Mouse (Mus musculus) embryonic facial prominence, embryonic 13.5 days (tissue): ENCODE results near the gene Lamc1. TPM values are rescaled to one million over a fixed set of nuclear protein-coding genes. Genes with fewer than 3 reads are reported as not detected.
A peak's percentile ranks its signal among the peaks of the same experiment; 100 is the strongest.
"Not testable (repeated sequence)": the region's sequence is repeated elsewhere in the genome, so short reads cannot be mapped to it uniquely, and the experiment has no call there.

Source experiments
- ATAC-seq: fragments of 200-750 bp; cut with Nextera tagmentation; 2 replicates; pipeline ENCODE4 v1.8.0; 2017; ENCODE audit warnings: low read depth; ENCODE audit not compliant: insufficient number of reproducible peaks, insufficient read depth, low FRiP score, low TSS enrichment
- H3K27ac ChIP-seq: fragments of 300-500 bp; sonication (generic); 2 replicates; pipeline ENCODE4 v1.5.1; 2015; ENCODE audit warnings: moderate library complexity, mild to moderate bottlenecking, inconsistent platforms
- H3K27me3 ChIP-seq: fragments of 300-500 bp; sonication (generic); 2 replicates; pipeline ENCODE4 v1.6.1; 2015; ENCODE audit warnings: mild to moderate bottlenecking, inconsistent platforms
- H3K36me3 ChIP-seq: fragments of 300-500 bp; sonication (generic); 2 replicates; pipeline ENCODE4 v1.6.1; 2015; ENCODE audit warnings: mild to moderate bottlenecking, inconsistent platforms
- H3K4me1 ChIP-seq: fragments of 300-500 bp; sonication (generic); 2 replicates; pipeline ENCODE4 v1.6.1; 2015; ENCODE audit warnings: inconsistent platforms
- H3K4me2 ChIP-seq: fragments of 300-500 bp; sonication (generic); 2 replicates; pipeline ENCODE4 v1.6.1; 2015; ENCODE audit warnings: moderate library complexity, mild to moderate bottlenecking, inconsistent platforms
- H3K4me3 ChIP-seq: fragments of 300-500 bp; sonication (generic); 2 replicates; pipeline ENCODE4 v1.5.1; 2015; ENCODE audit warnings: mild to moderate bottlenecking, inconsistent platforms
- H3K9ac ChIP-seq: fragments of 300-500 bp; sonication (generic); 2 replicates; pipeline ENCODE4 v1.6.1; 2015; ENCODE audit warnings: mild to moderate bottlenecking, inconsistent platforms
- H3K9me3 ChIP-seq: fragments of 300-500 bp; sonication (generic); 2 replicates; pipeline ENCODE4 v1.6.1; 2016; ENCODE audit warnings: inconsistent platforms
- WGBS: fragments of 180-500 bp; shearing (Covaris S2); methylation state at CpG from one replicate; pipeline ENCODE4 v1.1.7; 2015; ENCODE audit warnings: mixed read lengths; 5-methylcytosine and 5-hydroxymethylcytosine counted together
- polyA plus RNA-seq: library from polyadenylated mRNA; unstranded; fragments of >200 nt; fragmentation: Nextera tagmentation; extraction: Ambion mirVana; gene quantifications from 2 replicates; pipeline ENCODE4 v1.2.1, GENCODE M21; 2015

The Lamc1 gene
- polyA plus RNA-seq, 1 experiment from 2014 or later: 35.9 TPM

GRCm38 (mm10) chr1:153354466-153354865 is 21.9 kb upstream of the Lamc1 start:
- Histone ChIP-seq H3K9me3 (no peaks in the 10 kb centered on the region), H3K9ac (no peak overlapping the region), H3K4me3 (no peak overlapping the region), H3K27ac (no peak overlapping the region), H3K36me3 (no peaks in the 10 kb centered on the region), H3K4me2 (no peak overlapping the region), H3K27me3 (no peaks in the 10 kb centered on the region), H3K4me1 (no peaks in the 10 kb centered on the region)
- no peak for ATAC-seq
- 42% methylated on average over 2 of the region's 2 CpGs for WGBS

- Histone ChIP-seq H3K27ac (0 out of 2 replicates have a peak overlapping the region, but pooled peaks have one; percentile 28), H3K36me3 (no peaks in the 10 kb centered on the region), H3K4me1 (no peaks in the 10 kb centered on the region), H3K4me3 (no peak overlapping the region), H3K27me3 (no peaks in the 10 kb centered on the region), H3K9me3 (no peaks in the 10 kb centered on the region), H3K9ac (no peak overlapping the region), H3K4me2 (no peak overlapping the region)
- no peak for ATAC-seq
- 62% methylated on average over 18 of the region's 18 CpGs for WGBS
Measured at GRCm38 (mm10) chr1:153353736-153354430, 21.3 kb upstream of the Lamc1 start.

GRCm38 (mm10) chr1:153351034-153351433 is 18.4 kb upstream of the Lamc1 start:
- Histone ChIP-seq H3K4me3 (no peak overlapping the region), H3K4me2 (no peak overlapping the region), H3K9me3 (no peaks in the 10 kb centered on the region), H3K27me3 (no peaks in the 10 kb centered on the region), H3K27ac (no peak overlapping the region), H3K4me1 (no peaks in the 10 kb centered on the region), H3K9ac (no peak overlapping the region), H3K36me3 (no peaks in the 10 kb centered on the region)
- ATAC-seq: no peak
- WGBS: 73% methylated on average over 4 of the region's 4 CpGs

GRCm38 (mm10) chr1:153347726-153348125 is 15.1 kb upstream of the Lamc1 start:
- H3K27ac ChIP-seq: no peak overlapping the region
- H3K9ac ChIP-seq: no peak overlapping the region
- no peaks in the 10 kb centered on the region for H3K36me3 ChIP-seq
- no peak overlapping the region for H3K4me2 ChIP-seq
- H3K4me3 ChIP-seq: no peak overlapping the region
- ATAC-seq: no peak
- no peaks in the 10 kb centered on the region for H3K9me3 ChIP-seq
- no peaks in the 10 kb centered on the region for H3K27me3 ChIP-seq
- H3K4me1 ChIP-seq: no peaks in the 10 kb centered on the region
- WGBS: 56% methylated on average over 3 of the region's 3 CpGs

DNA sequence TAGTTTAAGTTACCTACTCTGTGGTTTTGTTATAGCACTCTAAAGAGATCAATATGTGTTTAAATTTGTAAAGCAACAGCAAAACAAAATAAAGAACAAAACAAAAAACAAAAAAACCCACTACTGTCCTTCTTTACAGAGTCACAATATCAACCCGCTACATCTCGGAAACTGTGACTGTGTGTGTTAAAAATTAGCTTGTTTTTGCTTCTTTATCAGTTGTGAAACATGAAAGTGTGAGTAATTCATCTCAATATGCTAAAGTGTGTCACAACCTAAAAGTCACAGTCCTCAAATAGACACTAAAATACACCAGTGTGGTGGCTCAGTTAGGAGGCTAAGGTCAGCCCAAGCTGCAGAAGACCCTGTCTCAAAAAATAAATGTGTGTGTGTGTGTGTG is 14.5 kb upstream of the Lamc1 start:
- H3K4me2 ChIP-seq: no peak overlapping the region
- H3K27me3 ChIP-seq: no peaks in the 10 kb centered on the region
- WGBS: 91% methylated on average over 2 of the region's 2 CpGs
- no peaks in the 10 kb centered on the region for H3K4me1 ChIP-seq
- no peak for ATAC-seq
- no peak overlapping the region for H3K9ac ChIP-seq
- no peaks in the 10 kb centered on the region for H3K36me3 ChIP-seq
- H3K9me3 ChIP-seq: no peaks in the 10 kb centered on the region
- H3K4me3 ChIP-seq: no peak overlapping the region
- H3K27ac ChIP-seq: no peak overlapping the region

DNA sequence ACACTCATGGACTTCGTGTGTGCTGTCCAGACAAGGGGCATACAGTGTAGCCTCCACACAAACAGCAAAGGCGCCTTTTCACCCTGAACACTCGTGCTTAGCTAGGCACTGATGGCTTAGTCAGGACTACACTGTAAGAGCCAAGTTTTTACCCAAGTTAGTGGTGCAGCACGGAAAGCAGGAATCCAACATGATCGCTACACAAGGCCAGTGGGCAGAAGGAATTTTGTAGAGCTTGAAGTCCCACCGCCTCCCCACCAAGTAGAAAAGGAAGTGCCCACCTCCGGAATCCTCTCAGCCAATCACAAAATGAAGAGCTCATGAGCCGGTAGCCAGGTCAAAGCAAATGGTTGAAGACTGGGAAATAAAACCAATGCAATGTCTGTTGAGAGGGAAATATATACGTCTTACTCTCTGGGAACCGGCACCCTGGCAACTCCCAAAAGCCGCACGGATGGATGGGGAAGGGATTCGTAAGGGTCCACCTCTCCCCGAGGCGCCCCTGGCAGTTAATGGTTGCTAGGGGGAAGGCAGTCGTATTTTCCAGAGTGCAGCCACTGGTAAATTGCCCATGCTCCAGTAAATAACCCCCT is 13.2 kb upstream of the Lamc1 start:
- no peak for ATAC-seq
- WGBS: 64% methylated on average over 16 of the region's 16 CpGs

GRCm38 (mm10) chr1:153345002-153345401 is 12.4 kb upstream of the Lamc1 start:
- Histone ChIP-seq H3K27ac (no peak overlapping the region), H3K36me3 (no peaks in the 10 kb centered on the region), H3K9ac (no peak overlapping the region), H3K4me2 (no peak overlapping the region), H3K9me3 (no peaks in the 10 kb centered on the region), H3K4me3 (no peak overlapping the region), H3K4me1 (no peaks in the 10 kb centered on the region), H3K27me3 (no peaks in the 10 kb centered on the region)
- ATAC-seq: no peak
- 81% methylated on average over 2 of the region's 2 CpGs for WGBS

More for the DNA sequence above, 13.2 kb upstream of the Lamc1 start:
- Histone ChIP-seq H3K4me3 (peak overlapping the region; percentile 13; the same call in 1 of the 2 replicates), H3K9ac (no peak overlapping the region), H3K27ac (no peak overlapping the region), H3K36me3 (no peaks in the 10 kb centered on the region), H3K9me3 (no peaks in the 10 kb centered on the region), H3K4me2 (peak overlapping the region; percentile 31; the same call in 1 of the 2 replicates), H3K27me3 (no peaks in the 10 kb centered on the region), H3K4me1 (no peaks in the 10 kb centered on the region)

DNA sequence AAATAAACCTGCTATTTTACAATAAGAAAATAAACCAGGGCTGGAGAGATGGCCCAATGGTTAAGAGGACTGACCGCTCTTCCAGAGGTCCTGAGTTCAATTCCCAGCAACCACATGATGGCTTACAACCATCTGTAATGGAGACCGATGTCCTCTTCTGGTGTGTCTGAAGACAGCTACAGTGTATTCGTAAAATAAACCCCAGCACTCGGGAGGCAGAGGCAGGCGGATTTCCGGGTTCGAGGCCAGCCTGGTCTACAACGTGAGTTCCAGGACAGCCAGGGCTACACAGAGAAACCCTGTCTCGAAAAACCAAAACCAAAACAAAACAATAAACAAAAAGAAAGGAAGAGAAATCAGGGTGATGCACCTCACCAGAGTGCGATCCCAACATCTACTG is 2.9 kb upstream of the Lamc1 start:
- ATAC-seq, H3K4me1 ChIP-seq: not testable (repeated sequence)
- WGBS: 93% methylated on average over 10 of the region's 10 CpGs

DNA sequence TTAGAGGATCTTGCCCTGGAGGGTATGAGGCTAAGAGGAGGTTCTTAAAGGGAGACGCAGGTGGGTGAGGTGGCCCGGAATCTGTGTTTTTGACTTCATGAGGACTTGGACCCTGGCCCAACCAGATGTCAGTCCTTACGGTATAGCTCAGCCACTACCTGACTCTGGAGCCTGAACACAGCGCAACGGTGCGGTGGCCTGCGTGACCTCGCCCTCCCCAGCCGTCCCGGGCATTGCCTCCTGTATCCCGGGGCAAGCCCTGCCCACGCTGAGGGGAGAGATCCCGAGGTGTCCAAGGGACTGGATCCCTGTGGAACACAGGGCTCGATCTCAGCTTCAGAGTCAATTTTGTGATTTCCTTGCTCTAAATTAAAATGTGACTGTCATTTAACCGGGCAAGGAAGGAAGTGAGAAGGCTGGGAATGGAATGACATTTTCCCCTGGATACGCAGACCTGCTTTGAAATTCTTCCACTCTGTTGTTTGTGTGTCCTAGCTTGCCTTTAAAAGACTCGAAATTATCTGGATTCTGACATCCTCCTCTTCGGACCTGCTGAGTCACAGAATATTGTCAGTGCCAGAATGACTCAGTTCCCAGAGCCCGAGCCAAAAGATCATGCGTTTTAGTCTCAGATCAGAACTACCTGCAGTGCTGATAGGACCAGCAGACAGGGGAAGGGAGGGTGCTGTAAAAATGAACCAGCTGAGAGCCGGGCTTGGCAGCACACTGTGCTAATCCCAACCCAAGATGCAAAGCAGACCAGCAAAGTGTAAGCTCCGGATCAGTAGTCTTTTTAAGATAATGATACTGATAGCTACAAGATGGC is 923 bp upstream of the Lamc1 start:
- ATAC-seq: peak; percentile 50
- Histone ChIP-seq H3K4me1 (peaks cover 21% of the 10 kb centered on the region), H3K27ac (peak overlapping the region; percentile 77), H3K4me3 (peak overlapping the region; percentile 83), H3K36me3 (no peaks in the 10 kb centered on the region), H3K9me3 (no peaks in the 10 kb centered on the region), H3K4me2 (peak overlapping the region; percentile 95), H3K9ac (peak overlapping the region; percentile 87), H3K27me3 (no peaks in the 10 kb centered on the region)
- 7% methylated on average over 22 of the region's 22 CpGs for WGBS

More for the DNA sequence above, 2.9 kb upstream of the Lamc1 start:
- not testable (repeated sequence) for H3K27ac ChIP-seq, H3K9me3 ChIP-seq, H3K27me3 ChIP-seq, H3K36me3 ChIP-seq, H3K9ac ChIP-seq, H3K4me3 ChIP-seq, H3K4me2 ChIP-seq

DNA sequence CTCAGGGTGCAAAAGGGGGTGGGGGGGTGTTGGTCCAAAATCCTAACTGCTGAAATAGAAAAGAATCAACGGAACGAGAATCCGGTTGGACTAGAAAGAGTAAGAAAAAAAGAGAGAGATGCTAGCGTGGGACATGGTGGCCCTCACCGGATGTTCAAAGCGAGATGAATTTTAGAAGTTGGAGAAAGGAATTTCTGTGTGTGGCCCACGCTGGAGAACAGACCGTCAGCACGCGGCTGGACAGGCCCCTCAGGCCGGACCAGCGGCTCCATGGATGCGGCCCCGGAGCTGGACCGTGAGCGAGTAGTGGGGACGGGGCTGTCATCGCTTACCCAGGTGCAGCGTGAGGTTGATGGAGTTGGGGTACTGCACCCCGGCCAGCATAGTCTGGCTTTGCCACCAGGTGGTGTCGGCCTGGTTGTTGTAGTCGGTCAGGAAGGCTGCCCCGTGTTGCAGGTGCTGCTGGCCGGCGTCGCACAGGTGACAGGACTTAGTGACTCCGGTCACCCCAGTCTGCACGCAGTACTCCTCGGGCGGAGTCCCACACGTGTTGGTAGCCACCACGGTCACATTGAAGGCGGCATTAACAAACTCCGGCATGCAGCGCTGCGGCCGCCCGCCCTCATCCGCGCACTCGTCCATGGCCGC is 666 bp downstream of the Lamc1 start:
- Histone ChIP-seq H3K9me3 (no peaks in the 10 kb centered on the region), H3K9ac (peak overlapping the region; percentile 87), H3K36me3 (no peaks in the 10 kb centered on the region), H3K4me2 (peak overlapping the region; percentile 95), H3K27me3 (no peaks in the 10 kb centered on the region), H3K27ac (peak overlapping the region; percentile 89), H3K4me1 (peaks cover 30% of the 10 kb centered on the region), H3K4me3 (peak overlapping the region; percentile 83)
- under 1% methylated on average over 42 of the region's 42 CpGs for WGBS
- ATAC-seq: peak; percentile 61; the same call in 1 of the 2 replicates

GRCm38 (mm10) chr1:153331206-153331605 is 1.4 kb downstream of the Lamc1 start:
- ATAC-seq: no peak
- H3K9me3 ChIP-seq: no peaks in the 10 kb centered on the region
- peaks cover 30% of the 10 kb centered on the region for H3K4me1 ChIP-seq
- WGBS: under 1% methylated on average over 4 of the region's 4 CpGs
- no peak overlapping the region for H3K27ac ChIP-seq
- peak overlapping the region; percentile 95 for H3K4me2 ChIP-seq
- peak overlapping the region; percentile 87 for H3K9ac ChIP-seq
- peaks cover 3% of the 10 kb centered on the region; the same call in 1 of the 2 replicates for H3K36me3 ChIP-seq
- H3K27me3 ChIP-seq: no peaks in the 10 kb centered on the region
- peak overlapping the region; percentile 83 for H3K4me3 ChIP-seq
